Comparison of ENCODE assay signal across 9 mouse cellular contexts in genomic region chr19:36534766-36535140, GRCm38 (mm10). TPM values are rescaled to one million over a fixed set of nuclear protein-coding genes. Genes with fewer than 3 reads are reported as not detected.
DNase-seq lines count a peak whose midpoint lies in the region; ATAC-seq lines count a peak whose summit lies in the region.
"Had no signal": no experiment of that assay in that cellular context is flagged by ENCODE, and none has a peak within 500 bp of the region (broad histone marks: within the 10 kb centered on the region; RNA-seq: fewer than 3 reads in every experiment).

No protein-coding gene starts in this region.

- peaks cover 7 to 14% of the 10 kb centered on the region in 2 experiments for H3K4me1 ChIP-seq in heart, embryonic 14.5 days (ENCODE audit: control insufficient read depth in 2 of 2, insufficient read depth in 2 of 2, low read length in 2 of 2)
- H3K4me1 ChIP-seq in kidney, embryonic 16.5 days (ENCODE audit: insufficient read depth, low read length): peaks cover 12% of the 10 kb centered on the region; the same call in 1 of the 2 replicates
- H3K4me1 ChIP-seq in liver, embryonic 15.5 days (replicated peaks): peaks cover 14% of the 10 kb centered on the region
- peaks cover 22% of the 10 kb centered on the region for H3K4me1 ChIP-seq in stomach, embryonic 14.5 days (ENCODE audit: control insufficient read depth, insufficient read depth, low read length)

- H3K9ac ChIP-seq in heart, embryonic 14.5 days (ENCODE audit: low read length): 0 out of 2 replicates have a peak overlapping the region, but pooled peaks have one; percentile 30
- H3K9ac ChIP-seq in kidney, embryonic 16.5 days (replicated peaks; ENCODE audit: low read length): 0 out of 2 replicates have a peak overlapping the region, but pooled peaks have one; percentile 5
- no peak overlapping the region for H3K9ac ChIP-seq in liver, embryonic 15.5 days
- H3K9ac ChIP-seq in stomach, embryonic 14.5 days (replicated peaks; ENCODE audit: low read depth, low read length): no peak overlapping the region

- peak; percentile 68 for ATAC-seq in heart, embryonic 14.5 days (ENCODE audit: insufficient number of reproducible peaks, insufficient read depth, low FRiP score, low read depth)
- 0 out of 2 replicates have a peak, but pooled peaks have one; percentile 32 for ATAC-seq in kidney, embryonic 16.5 days (ENCODE audit: low FRiP score, low TSS enrichment)
- ATAC-seq in liver, embryonic 15.5 days (ENCODE audit: insufficient read depth): no peak
- no peak for ATAC-seq in stomach, embryonic 14.5 days (ENCODE audit: insufficient number of reproducible peaks, insufficient read depth, low FRiP score, low read depth)
- no peak for ATAC-seq in erythroid progenitor cell, adult 5-6 weeks (replicated peaks; ENCODE audit: low FRiP score, poor library complexity, severe bottlenecking)

- DNase-seq in layer of hippocampus, adult 11-12 months (ENCODE audit: low spot score): peak; percentile 47
- no peak for DNase-seq in layer of hippocampus, adult 9-10 months (ENCODE audit: low spot score)
- DNase-seq in cerebellum, postnatal 36 days: peak; percentile 67 to 79

- H3K36me3 ChIP-seq in heart, embryonic 14.5 days (ENCODE audit: control insufficient read depth, insufficient read depth, low read length): no peaks in the 10 kb centered on the region
- no peaks in the 10 kb centered on the region for H3K36me3 ChIP-seq in kidney, embryonic 16.5 days (ENCODE audit: insufficient read depth, low read length)
- no peaks in the 10 kb centered on the region for H3K36me3 ChIP-seq in liver, embryonic 15.5 days (replicated peaks)
- no peaks in the 10 kb centered on the region for H3K36me3 ChIP-seq in stomach, embryonic 14.5 days (ENCODE audit: control insufficient read depth, insufficient read depth, low read length)

- peak overlapping the region; percentile 58 for H3K4me2 ChIP-seq in heart, embryonic 14.5 days (ENCODE audit: low read length)
- H3K4me2 ChIP-seq in kidney, embryonic 16.5 days (replicated peaks; ENCODE audit: low read depth, low read length): peak overlapping the region; percentile 48
- 0 out of 2 replicates have a peak overlapping the region, but pooled peaks have one; percentile 23 for H3K4me2 ChIP-seq in liver, embryonic 15.5 days
- peak overlapping the region; percentile 34; the same call in 1 of the 2 replicates for H3K4me2 ChIP-seq in stomach, embryonic 14.5 days (replicated peaks; ENCODE audit: low read depth, low read length)

- no peaks in the 10 kb centered on the region for H3K9me3 ChIP-seq in heart, embryonic 14.5 days (ENCODE audit: control insufficient read depth, low read length)
- no peaks in the 10 kb centered on the region for H3K9me3 ChIP-seq in kidney, embryonic 16.5 days (ENCODE audit: low read length)
- H3K9me3 ChIP-seq in liver, embryonic 15.5 days (replicated peaks): no peaks in the 10 kb centered on the region
- no peaks in the 10 kb centered on the region for H3K9me3 ChIP-seq in stomach, embryonic 14.5 days (ENCODE audit: control insufficient read depth, low read depth, low read length)

- H3K27me3 ChIP-seq in heart, embryonic 14.5 days (ENCODE audit: control insufficient read depth, insufficient read depth, low read length): no peaks in the 10 kb centered on the region
- H3K27me3 ChIP-seq in kidney, embryonic 16.5 days (ENCODE audit: insufficient read depth, low read length): no peaks in the 10 kb centered on the region
- peaks cover 19% of the 10 kb centered on the region for H3K27me3 ChIP-seq in liver, embryonic 15.5 days
- no peaks in the 10 kb centered on the region for H3K27me3 ChIP-seq in stomach, embryonic 14.5 days (ENCODE audit: control insufficient read depth, insufficient read depth, low read length)
- H3K27me3 ChIP-seq: CH12.LX had no signal

- H3K4me3 ChIP-seq in heart, embryonic 14.5 days (ENCODE audit: control insufficient read depth in 1 of 2, insufficient read depth in 1 of 2, low read depth in 1 of 2, low read length in 2 of 2): peak overlapping the region in 1 of 2 experiments; percentile 1; a peak in 2 of 4 replicates
- H3K4me3 ChIP-seq in kidney, embryonic 16.5 days (ENCODE audit: low read length): no peak overlapping the region
- H3K4me3 ChIP-seq in liver, embryonic 15.5 days (replicated peaks): no peak overlapping the region
- H3K4me3 ChIP-seq in stomach, embryonic 14.5 days (ENCODE audit: low read depth, low read length): no peak overlapping the region

- 19% methylated on average over 8 of the region's 8 CpGs for WGBS in heart, embryonic 14.5 days
- WGBS in kidney, embryonic 16.5 days: 25% methylated on average over 8 of the region's 8 CpGs
- WGBS in liver, embryonic 15.5 days (ENCODE audit: insufficient replicate concordance): 41% methylated on average over 8 of the region's 8 CpGs
- WGBS in stomach, embryonic 14.5 days: 37% methylated on average over 8 of the region's 8 CpGs

- peak overlapping the region; percentile 6 to 51 for H3K27ac ChIP-seq in heart, embryonic 14.5 days (replicated peaks in 1 of 2; ENCODE audit: control insufficient read depth in 1 of 2, insufficient read depth in 1 of 2, low read depth in 2 of 2, low read length in 2 of 2)
- no peak overlapping the region for H3K27ac ChIP-seq in kidney, embryonic 16.5 days (ENCODE audit: low read length)
- H3K27ac ChIP-seq in liver, embryonic 15.5 days (replicated peaks): no peak overlapping the region
- H3K27ac ChIP-seq in stomach, embryonic 14.5 days (ENCODE audit: low read length): 0 out of 2 replicates have a peak overlapping the region, but pooled peaks have one; percentile 17

RNA-seq across cellular contexts. Expression of gene Hectd2, which starts 19.7 kb away (rescaled TPM):
- 6.8 and 8.9 TPM in 2 replicates for polyA plus RNA-seq in heart, embryonic 14.5 days (2014; fragmentation: Nextera tagmentation; extraction: Ambion mirVana)
- polyA plus RNA-seq in kidney, embryonic 16.5 days (2015; fragmentation: Nextera tagmentation; extraction: Ambion mirVana): 1.9 and 2.1 TPM in 2 replicates
- 0.55 and 0.56 TPM in 2 replicates for polyA plus RNA-seq in liver, embryonic 15.5 days (2015; fragmentation: Nextera tagmentation; extraction: Ambion mirVana)
- polyA plus RNA-seq in stomach, embryonic 14.5 days (2014; fragmentation: Nextera tagmentation; extraction: Ambion mirVana): 7.0 and 7.7 TPM in 2 replicates
- total RNA-seq in erythroid progenitor cell, adult 5-6 weeks (2015; ENCODE audit: low replicate concordance): 0.84 TPM in 1 of 2 replicates, not detected in the other
- 1.1 and 4.2 TPM in 2 replicates for total RNA-seq in erythroid progenitor cell, adult 5-6 weeks (2017; ENCODE audit: low replicate concordance)

Comparison
In these comparisons a context has a peak if more than half of its experiments do, and no peak if none do; other contexts are left out.
1. ATAC-seq: peak in heart, embryonic 14.5 days (single experiment) and kidney, embryonic 16.5 days (single experiment); none in liver, embryonic 15.5 days (single experiment), stomach, embryonic 14.5 days (single experiment) and erythroid progenitor cell, adult 5-6 weeks (single experiment).
2. H3K27ac ChIP-seq: peak in heart, embryonic 14.5 days (2 of 2) and stomach, embryonic 14.5 days (single experiment); none in kidney, embryonic 16.5 days (single experiment) and liver, embryonic 15.5 days (single experiment).
3. H3K9ac ChIP-seq: peak in heart, embryonic 14.5 days (single experiment) and kidney, embryonic 16.5 days (single experiment); none in liver, embryonic 15.5 days (single experiment) and stomach, embryonic 14.5 days (single experiment).
4. Peak in every context shown above with its lines, with median percentiles within 50 percentile points of each other: H3K4me2 ChIP-seq.